9 mouse cellular contexts compared by ENCODE assay signal in the genomic region with DNA sequence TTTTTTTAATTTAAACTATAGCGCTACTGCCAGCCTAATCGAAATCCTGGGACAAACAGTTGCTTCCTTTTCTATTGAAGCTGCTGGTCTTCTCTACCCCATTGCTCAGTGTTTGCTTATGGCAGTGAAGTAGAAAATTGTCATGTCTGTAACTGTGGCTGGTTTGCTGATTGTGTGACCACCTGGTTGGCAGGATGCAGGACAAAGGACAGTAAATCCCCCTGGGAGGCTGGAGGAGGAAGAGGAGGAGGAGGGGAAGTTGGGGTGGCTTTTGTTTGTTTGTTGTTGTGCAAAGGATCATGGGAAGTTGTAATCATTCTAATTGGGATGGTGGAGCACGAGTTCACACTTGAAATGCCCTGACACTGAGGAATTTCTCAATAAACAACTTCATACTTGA. TPM values are rescaled to one million over a fixed set of nuclear protein-coding genes. Genes with fewer than 3 reads are reported as not detected.
DNase-seq lines count a peak whose midpoint lies in the region; ATAC-seq lines count a peak whose summit lies in the region.
"Had no signal": no experiment of that assay in that cellular context is flagged by ENCODE, and none has a peak within 500 bp of the region (broad histone marks: within the 10 kb centered on the region; RNA-seq: fewer than 3 reads in every experiment).

No protein-coding gene starts in this region.

- intact Hi-C loops in left cerebral cortex, postnatal 4 days (cut with DNase I): no loop called here

- no peaks in the 10 kb centered on the region for H3K9me3 ChIP-seq in kidney, embryonic 15.5 days (replicated peaks)
- no peaks in the 10 kb centered on the region for H3K9me3 ChIP-seq in embryonic facial prominence, embryonic 13.5 days
- no peaks in the 10 kb centered on the region for H3K9me3 ChIP-seq in limb, embryonic 13.5 days

- no peak overlapping the region for H3K9ac ChIP-seq in kidney, embryonic 15.5 days
- H3K9ac ChIP-seq in embryonic facial prominence, embryonic 13.5 days: 0 out of 2 replicates have a peak overlapping the region, but pooled peaks have one; percentile 52
- H3K9ac ChIP-seq in limb, embryonic 13.5 days: no peak overlapping the region

- DNase-seq in embryo, embryonic 10 days (ENCODE audit: low spot score): peak; percentile 58
- no peak for DNase-seq in embryo, embryonic 10.5 days (ENCODE audit: low spot score)
- no peak for DNase-seq in kidney, adult 11 months
- no peak for DNase-seq in gastrocnemius, postnatal 10 days
- DNase-seq in left cerebral cortex, postnatal 4 days: no peak
- DNase-seq: liver had no signal

- no peaks in the 10 kb centered on the region for H3K27me3 ChIP-seq in kidney, embryonic 15.5 days
- peaks cover 10% of the 10 kb centered on the region; the same call in 1 of the 2 replicates for H3K27me3 ChIP-seq in embryonic facial prominence, embryonic 13.5 days
- H3K27me3 ChIP-seq in limb, embryonic 13.5 days: 0 out of 2 replicates have a peak, but pooled peaks cover 6% of the 10 kb centered on the region

- under 1% methylated on average over 3 of the region's 3 CpGs for WGBS in kidney, embryonic 15.5 days
- WGBS in embryonic facial prominence, embryonic 13.5 days: 12% methylated on average over 3 of the region's 3 CpGs
- WGBS in limb, embryonic 13.5 days: 16% methylated on average over 3 of the region's 3 CpGs

- H3K4me1 ChIP-seq in kidney, embryonic 15.5 days: peaks cover 46% of the 10 kb centered on the region
- peaks cover 24% of the 10 kb centered on the region for H3K4me1 ChIP-seq in embryonic facial prominence, embryonic 13.5 days
- peaks cover 21% of the 10 kb centered on the region for H3K4me1 ChIP-seq in limb, embryonic 13.5 days

- H3K36me3 ChIP-seq in kidney, embryonic 15.5 days: no peaks in the 10 kb centered on the region
- no peaks in the 10 kb centered on the region for H3K36me3 ChIP-seq in embryonic facial prominence, embryonic 13.5 days
- no peaks in the 10 kb centered on the region for H3K36me3 ChIP-seq in limb, embryonic 13.5 days

- peak; percentile 62 for ATAC-seq in kidney, embryonic 15.5 days (replicated peaks; ENCODE audit: low FRiP score)
- no peak for ATAC-seq in embryonic facial prominence, embryonic 13.5 days (ENCODE audit: insufficient number of reproducible peaks, insufficient read depth, low FRiP score, low TSS enrichment, low read depth)
- ATAC-seq in limb, embryonic 13.5 days (ENCODE audit: low FRiP score, low read depth): no peak

- H3K4me3 ChIP-seq in kidney, embryonic 15.5 days (replicated peaks): no peak overlapping the region
- no peak overlapping the region for H3K4me3 ChIP-seq in embryonic facial prominence, embryonic 13.5 days
- H3K4me3 ChIP-seq in limb, embryonic 13.5 days: no peak overlapping the region

- H3K4me2 ChIP-seq in kidney, embryonic 15.5 days: peak overlapping the region; percentile 43
- H3K4me2 ChIP-seq in embryonic facial prominence, embryonic 13.5 days: peak overlapping the region; percentile 37
- peak overlapping the region; percentile 31 for H3K4me2 ChIP-seq in limb, embryonic 13.5 days (replicated peaks)

- peak overlapping the region; percentile 85 for H3K27ac ChIP-seq in kidney, embryonic 15.5 days
- H3K27ac ChIP-seq in embryonic facial prominence, embryonic 13.5 days: peak overlapping the region; percentile 78
- 0 out of 2 replicates have a peak overlapping the region, but pooled peaks have one; percentile 22 for H3K27ac ChIP-seq in limb, embryonic 13.5 days

RNA-seq across cellular contexts. Expression of a gene that starts 38.8 kb away (rescaled TPM):
- polyA plus RNA-seq in kidney, embryonic 15.5 days (2015; fragmentation: Nextera tagmentation; extraction: Ambion mirVana): 57.4 and 63.3 TPM in 2 replicates
- 42.9 and 44.3 TPM in 2 replicates for polyA plus RNA-seq in embryonic facial prominence, embryonic 13.5 days (2015; fragmentation: Nextera tagmentation; extraction: Ambion mirVana)
- polyA plus RNA-seq in limb, embryonic 13.5 days (2015; fragmentation: Nextera tagmentation; extraction: Ambion mirVana): 49.6 and 50.2 TPM in 2 replicates
- 10 to 100 TPM; 19.1 to 24.6 TPM for total RNA-seq in gastrocnemius, postnatal 10 days (2021)
- 10 to 100 TPM; 15.9 to 19.1 TPM for total RNA-seq in left cerebral cortex, postnatal 4 days (2021)

Comparison
In these comparisons a context has a peak if more than half of its experiments do, and no peak if none do; other contexts are left out.
1. H3K27ac ChIP-seq: peak in every context shown above with its lines; median percentile 85 in kidney, embryonic 15.5 days; 78 in embryonic facial prominence, embryonic 13.5 days; 22 in limb, embryonic 13.5 days.